Mouse (Mus musculus) forebrain, embryonic 12.5 days (tissue): ENCODE results near the gene Morn1. TPM values are rescaled to one million over a fixed set of nuclear protein-coding genes. Genes with fewer than 3 reads are reported as not detected.

ENCODE experiments used
- ATAC-seq: fragments of 200-750 bp; cut with Nextera tagmentation; 2 replicates; pipeline ENCODE4 v1.8.0; 2017; ENCODE audit warnings: moderate TSS enrichment; ENCODE audit not compliant: low FRiP score
- H3K27ac ChIP-seq: fragments of 300-500 bp; sonication (generic); 2 replicates; pipeline ENCODE4 v1.5.1; 2016; ENCODE audit warnings: mild to moderate bottlenecking
- H3K27me3 ChIP-seq: fragments of 300-500 bp; sonication (generic); 2 replicates; pipeline ENCODE4 v1.6.1; 2016; ENCODE audit warnings: mild to moderate bottlenecking
- H3K36me3 ChIP-seq: fragments of 300-500 bp; sonication (generic); replicated peaks from 2 replicates; pipeline ENCODE4 v1.6.1; 2016; ENCODE audit warnings: mild to moderate bottlenecking
- H3K4me1 ChIP-seq: fragments of 300-500 bp; sonication (generic); 2 replicates; pipeline ENCODE4 v1.6.1; 2016
- H3K4me2 ChIP-seq: fragments of 300-500 bp; sonication (generic); 2 replicates; pipeline ENCODE4 v1.6.1; 2016; ENCODE audit warnings: mild to moderate bottlenecking, moderate library complexity
- H3K4me3 ChIP-seq: fragments of 300-500 bp; sonication (generic); replicated peaks from 2 replicates; pipeline ENCODE4 v1.5.1; 2016; ENCODE audit warnings: mild to moderate bottlenecking
- H3K9ac ChIP-seq: fragments of 300-500 bp; sonication (generic); 2 replicates; pipeline ENCODE4 v1.6.1; 2016; ENCODE audit warnings: mild to moderate bottlenecking
- H3K9me3 ChIP-seq: fragments of 300-500 bp; sonication (generic); 2 replicates; pipeline ENCODE4 v1.6.1; 2016
- WGBS: fragments of 180-500 bp; shearing (Covaris S2); methylation state at CpG from one replicate; pipeline ENCODE4 v1.1.7; 2016; 5-methylcytosine and 5-hydroxymethylcytosine counted together
- polyA plus RNA-seq: library from polyadenylated mRNA; unstranded; fragments of >200 nt; fragmentation: Nextera tagmentation; extraction: Ambion mirVana; gene quantifications from 2 replicates; pipeline ENCODE4 v1.2.1, GENCODE M21; 2016

The Morn1 gene
- polyA plus RNA-seq, 1 experiment from 2014 or later = 6.9 TPM

DNA sequence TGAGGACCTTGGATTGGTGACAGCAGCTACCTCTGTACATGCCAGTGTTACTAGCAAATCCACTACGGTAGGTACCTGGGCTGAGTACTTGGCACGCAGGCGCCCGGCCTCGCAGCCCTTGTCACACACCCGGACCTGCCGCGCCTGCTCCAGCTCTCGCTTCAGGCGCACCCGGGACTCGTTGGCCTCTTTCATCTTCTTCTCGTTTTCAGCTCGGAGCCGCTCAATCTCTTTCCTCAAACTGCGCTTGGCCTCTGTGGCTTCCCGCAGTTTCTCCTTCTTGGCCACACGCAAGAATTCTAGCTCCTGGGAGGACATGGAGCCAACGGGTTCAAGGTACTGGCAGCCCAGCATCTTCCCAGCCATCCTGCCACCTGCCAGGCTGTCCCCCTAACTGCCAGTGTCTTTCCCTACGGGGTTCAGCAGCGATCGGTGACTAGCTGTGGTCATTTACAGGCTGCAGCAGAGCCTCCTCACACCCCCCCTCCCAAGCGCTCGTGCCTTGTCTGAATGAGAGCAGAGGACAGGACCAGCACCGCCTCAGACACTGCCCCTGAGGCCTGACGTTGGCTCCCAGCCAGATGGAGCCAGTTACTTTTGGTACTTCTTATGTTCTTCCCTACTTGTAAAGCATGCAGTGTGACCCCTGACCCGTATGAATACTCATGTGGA, 71.6 kb downstream of the Morn1 start:
- WGBS = 89% methylated on average over 27 of the region's 27 CpGs
- no peak overlapping the region for H3K27ac ChIP-seq

DNA sequence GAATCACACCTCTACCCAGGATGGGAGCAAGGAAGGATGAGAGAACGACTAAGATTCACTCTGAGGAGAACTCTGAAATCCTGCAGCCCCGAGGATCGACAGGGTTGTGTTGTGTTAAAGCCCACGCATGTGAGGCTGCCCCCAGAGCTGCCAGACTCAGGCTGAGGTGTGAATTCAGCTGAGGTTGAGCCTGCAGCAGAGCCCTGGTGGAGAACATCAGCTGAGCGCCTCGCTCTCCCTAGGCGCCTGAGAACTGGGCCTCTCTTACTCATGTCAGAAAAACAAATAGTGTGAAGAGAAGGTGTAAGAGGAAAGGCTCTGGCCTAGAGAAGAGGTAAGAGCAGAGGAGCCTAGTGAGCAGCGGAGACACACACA, 72.2 kb downstream of the Morn1 start:
- H3K9me3 ChIP-seq = no peaks in the 10 kb centered on the region
- H3K27ac ChIP-seq = no peak overlapping the region; the same call in 1 of the 2 replicates
- peaks cover 28% of the 10 kb centered on the region for H3K4me1 ChIP-seq
- ATAC-seq = no peak
- 79% methylated on average over 8 of the region's 8 CpGs for WGBS
- no peaks in the 10 kb centered on the region for H3K27me3 ChIP-seq
- no peak overlapping the region for H3K9ac ChIP-seq
- no peak overlapping the region for H3K4me3 ChIP-seq
- no peak overlapping the region for H3K4me2 ChIP-seq
- H3K36me3 ChIP-seq = peaks cover 58% of the 10 kb centered on the region

More for the DNA sequence above, 71.6 kb downstream of the Morn1 start:
- H3K4me3 ChIP-seq = no peak overlapping the region
- H3K9me3 ChIP-seq = no peaks in the 10 kb centered on the region
- no peaks in the 10 kb centered on the region for H3K27me3 ChIP-seq
- H3K9ac ChIP-seq = no peak overlapping the region
- no peak overlapping the region for H3K4me2 ChIP-seq
- no peak for ATAC-seq
- peaks cover 59% of the 10 kb centered on the region for H3K36me3 ChIP-seq
- H3K4me1 ChIP-seq = peaks cover 23% of the 10 kb centered on the region

DNA sequence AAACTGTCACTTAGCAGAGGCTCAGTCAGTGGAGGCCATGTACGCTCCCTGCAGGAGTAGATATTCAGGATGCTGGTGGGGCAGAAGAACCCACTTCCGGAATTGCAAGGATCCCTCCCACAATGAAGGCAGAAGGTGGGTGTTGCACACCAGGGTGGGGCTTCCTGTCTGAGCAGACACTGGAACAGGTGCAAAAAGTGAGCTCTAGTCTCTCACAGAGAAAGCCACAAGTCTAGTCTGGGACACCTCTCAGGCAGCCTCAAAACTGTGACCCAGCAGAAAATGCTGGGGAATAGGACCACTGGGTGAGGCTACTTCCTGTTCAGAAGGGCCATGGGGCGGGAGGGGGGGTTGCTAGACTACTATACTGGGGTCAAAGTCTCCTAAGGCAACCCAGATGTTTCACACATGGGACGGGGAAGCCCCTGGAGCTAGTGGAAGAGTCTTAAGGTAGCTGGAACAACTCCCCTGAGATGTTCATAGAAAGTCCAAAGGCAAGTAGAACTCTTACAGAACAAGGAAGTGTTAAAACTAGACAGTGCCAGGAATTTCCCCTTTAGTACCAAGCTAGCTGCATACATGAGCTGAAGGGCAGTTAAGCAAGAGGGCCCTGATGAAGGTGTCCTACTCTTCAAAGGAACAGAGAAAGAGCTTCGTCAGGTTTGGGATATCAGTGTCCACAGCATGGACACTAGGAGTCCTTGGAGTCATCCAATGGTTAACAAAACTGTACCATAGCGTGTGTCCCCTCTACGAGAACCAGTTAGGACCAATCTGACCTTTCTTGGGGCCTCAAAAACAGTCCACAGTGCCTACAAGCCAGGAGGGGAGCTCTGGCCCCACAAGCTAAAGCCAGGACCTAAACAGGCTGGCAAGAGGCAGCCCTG, 76.3 kb downstream of the Morn1 start:
- WGBS = 86% methylated on average over 7 of the region's 7 CpGs
- Histone ChIP-seq H3K4me3 (no peak overlapping the region), H3K27me3 (no peaks in the 10 kb centered on the region), H3K4me1 (peaks cover 43% of the 10 kb centered on the region), H3K9ac (no peak overlapping the region), H3K9me3 (no peaks in the 10 kb centered on the region), H3K4me2 (no peak overlapping the region), H3K36me3 (peaks cover 21% of the 10 kb centered on the region), H3K27ac (0 out of 2 replicates have a peak overlapping the region, but pooled peaks have one; percentile 25)
- no peak for ATAC-seq

DNA sequence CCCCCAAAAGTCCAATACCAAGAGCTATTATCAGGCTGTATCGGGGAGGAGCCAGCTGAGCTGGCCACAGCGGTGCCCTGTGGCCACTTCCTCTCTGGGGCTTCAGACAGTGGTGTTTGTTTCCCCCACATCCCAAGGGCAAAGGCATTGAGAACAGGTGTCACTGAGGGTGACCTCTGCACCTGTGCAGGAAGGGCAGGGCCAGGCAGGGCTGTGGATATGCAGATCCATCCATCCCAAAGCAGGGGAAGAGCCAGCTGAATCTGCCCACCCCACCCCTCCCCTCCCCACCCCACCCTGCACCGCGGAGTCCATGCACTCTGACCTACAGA, 76.9 kb downstream of the Morn1 start:
- Histone ChIP-seq H3K27ac (0 out of 2 replicates have a peak overlapping the region, but pooled peaks have one; percentile 25), H3K36me3 (peaks cover 15% of the 10 kb centered on the region), H3K9me3 (no peaks in the 10 kb centered on the region), H3K4me1 (peaks cover 43% of the 10 kb centered on the region), H3K9ac (0 out of 2 replicates have a peak overlapping the region, but pooled peaks have one; percentile 33), H3K4me2 (no peak overlapping the region), H3K4me3 (no peak overlapping the region), H3K27me3 (no peaks in the 10 kb centered on the region)
- 65% methylated on average over 4 of the region's 4 CpGs for WGBS
- no peak for ATAC-seq

DNA sequence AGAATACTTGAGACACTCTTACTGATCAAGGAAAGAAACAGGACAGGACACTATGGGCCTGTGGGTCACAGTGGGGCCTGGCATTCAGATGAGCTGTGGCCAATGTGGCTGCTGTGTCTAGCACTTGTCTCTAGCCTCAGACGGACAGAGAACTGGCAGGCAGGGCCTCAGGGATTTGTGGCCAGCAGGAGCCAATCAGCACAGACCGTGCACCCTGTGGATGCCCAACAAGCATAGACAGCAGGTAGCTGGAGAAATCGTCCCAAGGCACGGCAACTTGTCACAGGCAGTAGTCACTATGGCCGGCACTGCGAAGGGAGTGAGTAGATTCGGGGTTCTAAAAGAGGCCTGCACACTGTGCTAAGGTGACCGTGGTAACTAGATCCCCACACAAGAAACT, 77.3 kb downstream of the Morn1 start:
- Histone ChIP-seq H3K36me3 (peaks cover 11% of the 10 kb centered on the region), H3K4me2 (no peak overlapping the region), H3K4me3 (no peak overlapping the region), H3K9ac (peak overlapping the region; percentile 33; the same call in 1 of the 2 replicates), H3K4me1 (peaks cover 41% of the 10 kb centered on the region), H3K27ac (peak overlapping the region; percentile 13; the same call in 1 of the 2 replicates), H3K9me3 (no peaks in the 10 kb centered on the region), H3K27me3 (no peaks in the 10 kb centered on the region)
- ATAC-seq = peak; percentile 34; the same call in 1 of the 2 replicates
- WGBS = 36% methylated on average over 8 of the region's 8 CpGs

DNA sequence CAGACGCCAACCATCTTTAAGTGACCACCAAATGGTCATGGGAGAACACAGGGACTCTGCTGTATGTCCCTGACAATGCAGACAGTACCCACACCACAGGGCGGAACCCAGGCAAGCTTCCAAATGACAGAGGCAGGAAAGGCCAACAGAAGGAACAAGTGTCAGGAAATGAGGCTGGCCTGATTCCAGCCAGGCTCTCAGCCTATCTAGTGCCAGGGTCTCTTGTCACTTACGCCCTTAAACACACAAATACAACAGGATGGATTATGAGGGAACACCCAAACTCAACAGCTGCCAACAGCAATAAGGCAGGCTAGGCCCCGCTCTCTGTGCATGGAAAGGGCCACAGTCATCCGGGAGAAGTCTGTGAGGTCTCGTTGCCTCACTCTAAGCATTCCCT, 78.2 kb downstream of the Morn1 start:
- Histone ChIP-seq H3K27me3 (no peaks in the 10 kb centered on the region), H3K4me1 (peaks cover 39% of the 10 kb centered on the region), H3K27ac (0 out of 2 replicates have a peak overlapping the region, but pooled peaks have one; percentile 32), H3K4me3 (no peak overlapping the region), H3K9me3 (no peaks in the 10 kb centered on the region), H3K36me3 (peaks cover 2% of the 10 kb centered on the region), H3K4me2 (no peak overlapping the region), H3K9ac (no peak overlapping the region)
- ATAC-seq = no peak
- WGBS = 92% methylated on average over 6 of the region's 6 CpGs

DNA sequence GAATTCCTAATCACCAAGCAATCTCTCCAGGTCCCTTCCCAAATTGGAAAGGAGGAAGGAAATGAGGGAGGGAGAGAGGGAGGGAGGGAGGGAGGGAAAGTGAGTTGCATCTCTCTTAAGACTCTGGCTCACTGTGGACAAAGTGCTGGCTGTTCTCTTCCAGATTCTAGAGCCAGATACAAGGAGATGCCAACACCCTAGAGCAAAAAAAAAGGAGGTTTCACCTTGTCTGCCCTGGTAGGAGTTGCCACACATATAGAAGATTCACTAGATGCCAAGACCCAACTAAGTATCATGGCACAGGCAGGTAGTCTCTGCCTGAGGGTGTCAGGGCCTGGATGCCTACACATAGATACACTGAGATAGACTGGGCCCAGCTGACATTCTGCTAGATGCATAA, 79.5 kb downstream of the Morn1 start:
- Histone ChIP-seq H3K4me1 (peaks cover 43% of the 10 kb centered on the region), H3K4me2 (no peak overlapping the region), H3K9me3 (no peaks in the 10 kb centered on the region), H3K9ac (no peak overlapping the region), H3K27me3 (no peaks in the 10 kb centered on the region), H3K36me3 (no peaks in the 10 kb centered on the region; the same call in 1 of the 2 replicates), H3K4me3 (no peak overlapping the region), H3K27ac (no peak overlapping the region)
- ATAC-seq = no peak

DNA sequence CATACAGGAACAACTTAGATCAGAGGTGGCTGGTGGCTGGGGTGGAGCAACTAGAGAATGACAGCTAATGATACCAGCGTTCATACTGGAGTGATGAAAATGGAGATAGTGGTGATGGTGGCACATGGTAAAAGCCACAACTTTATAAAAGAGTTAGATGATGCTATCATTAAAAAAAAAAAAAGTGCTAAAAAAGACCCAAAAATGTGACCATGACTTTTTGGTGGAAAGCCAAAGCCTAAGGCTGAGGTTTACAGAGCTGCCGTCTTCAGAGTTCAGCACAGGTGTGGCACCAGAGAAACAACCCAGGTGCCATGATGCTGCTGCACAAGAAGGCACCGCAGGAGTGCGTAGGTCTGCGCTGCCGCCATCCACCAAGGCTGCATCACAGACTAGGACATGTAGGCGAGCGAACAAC, 82.5 kb downstream of the Morn1 start:
- H3K27ac ChIP-seq = no peak overlapping the region
- no peaks in the 10 kb centered on the region for H3K9me3 ChIP-seq
- 96% methylated on average over 8 of the region's 8 CpGs for WGBS
- no peak overlapping the region for H3K9ac ChIP-seq
- H3K4me2 ChIP-seq = no peak overlapping the region
- no peaks in the 10 kb centered on the region for H3K27me3 ChIP-seq
- no peak for ATAC-seq
- H3K36me3 ChIP-seq = no peaks in the 10 kb centered on the region; the same call in 1 of the 2 replicates
- H3K4me1 ChIP-seq = peaks cover 44% of the 10 kb centered on the region
- no peak overlapping the region for H3K4me3 ChIP-seq

DNA sequence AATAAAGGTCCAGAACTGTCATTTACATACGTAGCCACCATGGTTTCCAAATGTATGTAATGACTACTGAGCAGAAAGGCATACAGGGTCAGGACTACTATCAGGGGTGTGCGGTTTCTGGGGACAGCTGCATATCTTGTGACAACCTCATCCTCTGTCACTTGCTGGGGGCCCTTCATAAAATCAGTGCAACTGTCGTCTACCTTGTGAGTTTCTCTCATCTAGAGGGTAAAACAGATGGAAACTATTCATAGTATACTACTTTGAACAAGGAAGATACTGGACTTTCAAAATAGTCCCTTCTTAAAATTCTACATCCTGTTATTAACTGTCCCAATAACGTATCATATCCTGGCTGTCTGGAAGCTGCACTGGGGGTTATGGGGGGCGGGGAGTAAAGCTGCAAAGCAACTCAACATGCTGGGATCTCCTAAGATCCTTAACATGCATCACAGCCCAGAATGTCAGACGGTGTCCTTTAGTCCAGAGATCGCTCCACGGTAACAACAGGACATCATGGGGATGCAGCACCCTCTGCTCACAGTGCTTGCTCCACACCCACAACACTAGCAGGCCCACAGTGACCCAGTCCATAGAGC, 84.3 kb downstream of the Morn1 start:
- Histone ChIP-seq H3K4me2 (no peak overlapping the region), H3K9ac (no peak overlapping the region), H3K4me1 (peaks cover 51% of the 10 kb centered on the region), H3K36me3 (no peaks in the 10 kb centered on the region), H3K9me3 (no peaks in the 10 kb centered on the region), H3K27me3 (no peaks in the 10 kb centered on the region), H3K4me3 (no peak overlapping the region), H3K27ac (no peak overlapping the region; the same call in 1 of the 2 replicates)
- WGBS = 89% methylated on average over 8 of the region's 8 CpGs
- ATAC-seq = no peak

DNA sequence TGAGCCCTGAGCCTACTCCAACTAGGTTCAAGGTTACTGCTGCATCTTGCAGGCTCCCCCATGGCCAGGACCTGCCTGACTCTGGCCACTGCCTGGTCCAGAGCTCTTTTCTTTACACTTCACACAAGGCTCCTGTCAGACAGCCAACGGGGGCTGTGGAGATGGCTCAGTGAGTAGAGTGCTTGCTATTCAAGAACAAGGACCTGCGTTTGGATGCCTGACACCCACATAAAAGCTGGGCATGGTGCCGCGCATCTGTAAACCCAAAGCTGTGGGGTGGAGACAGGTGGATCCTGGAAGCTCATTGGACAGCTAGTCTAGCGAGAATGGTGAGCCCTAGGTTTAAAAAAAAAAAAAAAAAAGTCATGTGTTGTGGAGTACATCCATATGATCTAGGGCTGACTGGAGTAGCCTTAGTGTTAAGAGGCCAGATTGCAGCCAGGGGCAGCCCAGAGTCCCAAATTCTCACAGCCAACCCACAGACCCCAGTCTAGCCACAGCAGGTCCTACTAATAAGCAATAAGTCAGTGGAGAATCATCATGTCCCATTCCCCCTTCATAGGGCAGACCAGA, 85.7 kb downstream of the Morn1 start:
- ATAC-seq = no peak
- H3K9me3 ChIP-seq = no peaks in the 10 kb centered on the region
- WGBS = 53% methylated on average over 5 of the region's 5 CpGs
- no peaks in the 10 kb centered on the region for H3K36me3 ChIP-seq
- H3K4me2 ChIP-seq = no peak overlapping the region
- H3K27me3 ChIP-seq = no peaks in the 10 kb centered on the region
- H3K4me3 ChIP-seq = no peak overlapping the region
- peaks cover 61% of the 10 kb centered on the region for H3K4me1 ChIP-seq
- H3K27ac ChIP-seq = peak overlapping the region; percentile 97
- no peak overlapping the region for H3K9ac ChIP-seq

DNA sequence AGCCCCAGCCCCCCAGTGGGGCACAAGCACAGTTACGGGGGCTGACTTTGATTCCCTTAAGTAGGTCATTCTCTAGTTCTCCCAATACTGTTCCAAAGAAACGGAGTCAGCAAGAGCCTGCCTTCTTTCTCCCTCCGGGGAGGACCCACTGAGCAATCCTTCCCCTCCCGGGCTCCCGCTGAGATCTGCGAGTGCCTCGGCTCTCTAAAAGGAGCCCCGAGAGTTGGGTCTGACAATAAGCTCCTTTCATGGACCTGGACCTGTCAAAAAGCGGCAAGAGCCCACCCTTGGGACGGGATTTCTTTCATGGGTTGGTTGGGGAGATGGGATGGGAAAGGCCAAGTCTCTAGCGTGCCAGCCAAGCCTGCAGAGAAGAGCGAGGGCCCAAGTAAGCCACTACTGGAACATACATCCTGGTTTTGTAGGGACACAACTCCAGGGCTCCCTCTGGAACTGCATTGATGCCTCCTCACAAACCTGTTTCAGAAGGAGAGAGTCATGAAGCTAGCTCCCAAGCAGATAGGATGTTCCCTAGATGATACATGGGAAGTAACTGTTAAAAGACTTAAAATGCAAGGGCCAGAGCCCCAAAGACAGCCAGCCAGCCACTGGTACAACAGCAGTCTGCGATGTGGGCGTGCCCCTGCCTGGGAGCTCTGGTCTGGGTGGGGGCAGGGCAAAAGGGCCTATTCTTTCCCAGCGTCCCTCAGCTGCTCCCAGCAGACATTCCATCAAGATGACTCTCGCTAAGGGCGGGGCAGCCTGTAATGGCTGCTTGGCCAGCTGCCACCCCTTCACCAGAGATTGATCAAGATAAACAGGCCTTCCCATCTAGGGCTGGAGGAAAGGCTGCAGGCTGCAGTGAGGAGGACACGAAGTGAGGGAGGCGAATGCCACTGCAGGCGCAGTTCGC, 86.8 kb downstream of the Morn1 start:
- peak overlapping the region; percentile 97 for H3K27ac ChIP-seq
- no peaks in the 10 kb centered on the region for H3K27me3 ChIP-seq
- peak overlapping the region; percentile 44 for H3K4me2 ChIP-seq
- H3K9me3 ChIP-seq = no peaks in the 10 kb centered on the region
- H3K36me3 ChIP-seq = no peaks in the 10 kb centered on the region
- ATAC-seq = peak; percentile 91
- H3K4me3 ChIP-seq = 0 out of 2 replicates have a peak overlapping the region, but pooled peaks have one; percentile 0
- peak overlapping the region; percentile 44 for H3K9ac ChIP-seq
- peaks cover 72% of the 10 kb centered on the region for H3K4me1 ChIP-seq
- WGBS = 6% methylated on average over 21 of the region's 21 CpGs
